In genomic region chr16:4558980-4559631, GRCm38 (mm10) we compare ENCODE assay signal across 8 mouse cellular contexts. TPM values are rescaled to one million over a fixed set of nuclear protein-coding genes. Genes with fewer than 3 reads are reported as not detected.
DNase-seq lines count a peak whose midpoint lies in the region; ATAC-seq lines count a peak whose summit lies in the region.

No protein-coding gene starts in this region.

- peak overlapping the region; percentile 94 for H3K27ac ChIP-seq in hindbrain, embryonic 13.5 days

- H3K4me3 ChIP-seq in hindbrain, embryonic 13.5 days = peak overlapping the region; percentile 73

- peak; percentile 73 for DNase-seq in R1 (ENCODE audit: low read depth, low spot score)
- peak; percentile 85 for DNase-seq in cerebellum, adult 9-11 months
- DNase-seq in frontal cortex, postnatal 25 days (ENCODE audit: low spot score in 2 of 2) = peak; percentile 48 to 59
- peak; percentile 69 to 82 for DNase-seq in left cerebral cortex, postnatal 10 days (ENCODE audit: extremely low spot score in 1 of 2, low spot score in 2 of 2)
- peak; percentile 77 for DNase-seq in right cerebral cortex, postnatal 25 days

- intact Hi-C loops in left cerebral cortex, postnatal 10 days (cut with DNase I) = no loop called here

- H3K4me2 ChIP-seq in hindbrain, embryonic 13.5 days = peak overlapping the region; percentile 89

- H3K9ac ChIP-seq in hindbrain, embryonic 13.5 days = peak overlapping the region; percentile 81

- H3K27me3 ChIP-seq in hindbrain, embryonic 13.5 days = 0 out of 2 replicates have a peak, but pooled peaks cover 4% of the 10 kb centered on the region

- peak; percentile 67 for ATAC-seq in hindbrain, embryonic 13.5 days (ENCODE audit: low FRiP score)
- 0 out of 2 replicates have a peak, but pooled peaks have one; percentile 7 for ATAC-seq in megakaryocyte, adult 5-6 weeks (ENCODE audit: poor library complexity, severe bottlenecking)
- ATAC-seq in megakaryocyte-erythroid progenitor cell, adult 5-6 weeks (replicated peaks; ENCODE audit: low FRiP score, low TSS enrichment, poor library complexity, severe bottlenecking) = no peak

- H3K9me3 ChIP-seq in hindbrain, embryonic 13.5 days = no peaks in the 10 kb centered on the region

- H3K36me3 ChIP-seq in hindbrain, embryonic 13.5 days = no peaks in the 10 kb centered on the region

- WGBS in hindbrain, embryonic 13.5 days = 0% methylated on average over 40 of the region's 43 CpGs

- H3K4me1 ChIP-seq in hindbrain, embryonic 13.5 days (replicated peaks) = peaks cover 22% of the 10 kb centered on the region

RNA-seq across cellular contexts. Expression of gene Tfap4, which starts 0.5 kb away (rescaled TPM):
- polyA plus RNA-seq in hindbrain, embryonic 13.5 days (2015; fragmentation: Nextera tagmentation; extraction: Ambion mirVana) = 9.6 and 10.0 TPM in 2 replicates
- 1 to 10 TPM; 3.1 to 3.4 TPM for total RNA-seq in left cerebral cortex, postnatal 10 days (2021)
- total RNA-seq in megakaryocyte, adult 5-6 weeks (2015) = 10.1 and 11.1 TPM in 2 replicates
- 12.6 and 12.8 TPM in 2 replicates for total RNA-seq in megakaryocyte, adult 5-6 weeks (2017)
- 31.4 and 38.4 TPM in 2 replicates for total RNA-seq in megakaryocyte-erythroid progenitor cell, adult 5-6 weeks (2014; fragmentation: Nextera tagmentation)
- total RNA-seq in megakaryocyte-erythroid progenitor cell, adult 5-6 weeks (2017) = 47.3 and 69.9 TPM in 2 replicates

RNA-seq across cellular contexts. Expression of gene Srl, which starts 17.5 kb away (rescaled TPM):
- 24.6 and 27.0 TPM in 2 replicates for polyA plus RNA-seq in hindbrain, embryonic 13.5 days (2015; fragmentation: Nextera tagmentation; extraction: Ambion mirVana)
- 10 to 100 TPM; 19.7 to 20.6 TPM for total RNA-seq in left cerebral cortex, postnatal 10 days (2021)
- total RNA-seq in megakaryocyte, adult 5-6 weeks (2015) = 2.9 and 3.1 TPM in 2 replicates
- total RNA-seq in megakaryocyte, adult 5-6 weeks (2017) = 1.8 and 10.9 TPM in 2 replicates
- total RNA-seq in megakaryocyte-erythroid progenitor cell, adult 5-6 weeks (2014; fragmentation: Nextera tagmentation) = 2.3 and 9.7 TPM in 2 replicates
- 6.9 and 9.5 TPM in 2 replicates for total RNA-seq in megakaryocyte-erythroid progenitor cell, adult 5-6 weeks (2017)

RNA-seq across cellular contexts. Expression of gene Glis2, which starts 35.4 kb away (rescaled TPM):
- 21.8 and 22.5 TPM in 2 replicates for polyA plus RNA-seq in hindbrain, embryonic 13.5 days (2015; fragmentation: Nextera tagmentation; extraction: Ambion mirVana)
- total RNA-seq in left cerebral cortex, postnatal 10 days (2021) = 10 to 100 TPM; 15.9 to 18.9 TPM
- total RNA-seq in megakaryocyte, adult 5-6 weeks (2015) = 0.80 TPM in 2 replicates
- total RNA-seq in megakaryocyte, adult 5-6 weeks (2017) = 0.28 and 0.51 TPM in 2 replicates
- 2.0 TPM in 1 of 2 replicates, not detected in the other for total RNA-seq in megakaryocyte-erythroid progenitor cell, adult 5-6 weeks (2014; fragmentation: Nextera tagmentation)
- 0.33 TPM in 1 of 2 replicates, not detected in the other for total RNA-seq in megakaryocyte-erythroid progenitor cell, adult 5-6 weeks (2017)

Comparison
In these comparisons a context has a peak if more than half of its experiments do, and no peak if none do; other contexts are left out.
1. RNA of gene Glis2, which starts 35.4 kb away (total RNA-seq): 15.9 to 18.9 TPM in left cerebral cortex, postnatal 10 days; 0.28 to 0.80 TPM in megakaryocyte, adult 5-6 weeks and 0.33 to 2.0 TPM in megakaryocyte-erythroid progenitor cell, adult 5-6 weeks; every median in the first group is over 4 times any median in the second.
2. Peak in every context shown above with its lines, with median percentiles within 50 percentile points of each other: DNase-seq.